ENCODE assay signal across 23 mouse cellular contexts in genomic region chr1:93292006-93292405, GRCm38 (mm10).
"Had no signal": no experiment of that assay in that cellular context is flagged by ENCODE, and none has a peak within 500 bp of the region (broad histone marks: within the 10 kb centered on the region; RNA-seq: fewer than 3 reads in every experiment).

No protein-coding gene starts in this region.

- H3K27me3 ChIP-seq: heart, embryonic 13.5 days; heart, embryonic 15.5 days; hindbrain, embryonic 13.5 days; hindbrain, embryonic 15.5 days; kidney, embryonic 15.5 days; limb, embryonic 12.5 days; liver, embryonic 13.5 days had no signal

- H3K4me3 ChIP-seq: heart, embryonic 13.5 days; heart, embryonic 15.5 days; hindbrain, embryonic 13.5 days; hindbrain, embryonic 15.5 days; kidney, embryonic 15.5 days; layer of hippocampus, adult 2 months; left cerebral cortex, adult 2 months; limb, embryonic 10.5 days; limb, embryonic 12.5 days; liver, embryonic 13.5 days had no signal

- H3K9me3 ChIP-seq: heart, embryonic 13.5 days; heart, embryonic 15.5 days; hindbrain, embryonic 13.5 days; hindbrain, embryonic 15.5 days; kidney, embryonic 15.5 days; limb, embryonic 10.5 days; limb, embryonic 12.5 days; liver, embryonic 13.5 days had no signal

- H3K4me1 ChIP-seq: heart, embryonic 13.5 days; heart, embryonic 15.5 days; hindbrain, embryonic 13.5 days; hindbrain, embryonic 15.5 days; kidney, embryonic 15.5 days; limb, embryonic 10.5 days; limb, embryonic 12.5 days; liver, embryonic 13.5 days had no signal

- ATAC-seq: hindbrain, postnatal 0 days; intestine, embryonic 16.5 days had no signal

- DNase-seq: gastrocnemius, postnatal 14 days; gastrocnemius, postnatal 36 days; heart, adult 18-20 months; heart, postnatal 14 days; heart, postnatal 36 days; kidney, adult 11 months; kidney, adult 2 months; kidney, adult 9 months; kidney, postnatal 14 days; kidney, postnatal 36 days; liver; liver, embryonic 13.5 days had no signal
